Mouse (Mus musculus) liver, postnatal 0 days (tissue): ENCODE results near the gene Slc25a34.
A peak's percentile ranks its signal among the peaks of the same experiment; 100 is the strongest.

Experiments
- CTCF ChIP-seq: sonication (generic); IDR thresholded peaks from 2 replicates; pipeline ENCODE4 v1.5.1; 2016; ENCODE audit warnings: antibody characterized with exemption, low read depth
- EP300 ChIP-seq: IDR thresholded peaks from 2 replicates; pipeline ENCODE4 v1.6.1; 2016; ENCODE audit warnings: antibody characterized with exemption, low read depth, mild to moderate bottlenecking

DNA sequence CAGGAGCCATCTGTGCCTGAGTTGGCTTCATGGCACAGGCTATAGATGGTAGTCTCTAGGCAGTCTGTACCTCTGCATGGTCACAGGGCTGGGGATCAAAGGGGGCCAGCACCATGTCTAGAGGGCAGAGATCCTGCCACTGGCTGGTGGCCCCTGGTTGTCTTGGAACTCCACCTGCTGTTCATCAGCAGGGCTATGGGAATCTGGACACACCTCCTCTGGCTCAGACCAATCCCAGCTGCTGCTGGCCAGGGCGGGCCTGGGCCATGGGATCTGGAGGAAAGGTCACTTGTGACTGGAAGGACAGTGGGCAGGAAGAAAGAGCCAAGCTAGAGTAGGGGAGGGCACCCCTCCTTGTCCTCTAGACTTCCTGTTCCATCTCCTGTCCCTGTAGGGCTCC is at the start of gene Slc25a34:
- TF ChIP-seq CTCF (peak; percentile 32; the same call in 1 of the 2 replicates), EP300 (peak; percentile 69; the same call in 1 of the 2 replicates)
